Mouse (Mus musculus) embryonic facial prominence, embryonic 13.5 days (tissue): ENCODE data around the gene Pabpc1l. TPM values are rescaled to one million over a fixed set of nuclear protein-coding genes. Genes with fewer than 3 reads are reported as not detected.

Source experiments
- ATAC-seq: fragments of 200-750 bp; cut with Nextera tagmentation; 2 replicates; pipeline ENCODE4 v1.8.0; 2017; ENCODE audit warnings: low read depth; ENCODE audit not compliant: insufficient number of reproducible peaks, insufficient read depth, low FRiP score, low TSS enrichment
- H3K27ac ChIP-seq: fragments of 300-500 bp; sonication (generic); 2 replicates; pipeline ENCODE4 v1.5.1; 2015; ENCODE audit warnings: moderate library complexity, mild to moderate bottlenecking, inconsistent platforms
- H3K27me3 ChIP-seq: fragments of 300-500 bp; sonication (generic); 2 replicates; pipeline ENCODE4 v1.6.1; 2015; ENCODE audit warnings: mild to moderate bottlenecking, inconsistent platforms
- H3K36me3 ChIP-seq: fragments of 300-500 bp; sonication (generic); 2 replicates; pipeline ENCODE4 v1.6.1; 2015; ENCODE audit warnings: mild to moderate bottlenecking, inconsistent platforms
- H3K4me1 ChIP-seq: fragments of 300-500 bp; sonication (generic); 2 replicates; pipeline ENCODE4 v1.6.1; 2015; ENCODE audit warnings: inconsistent platforms
- H3K4me2 ChIP-seq: fragments of 300-500 bp; sonication (generic); 2 replicates; pipeline ENCODE4 v1.6.1; 2015; ENCODE audit warnings: moderate library complexity, mild to moderate bottlenecking, inconsistent platforms
- H3K4me3 ChIP-seq: fragments of 300-500 bp; sonication (generic); 2 replicates; pipeline ENCODE4 v1.5.1; 2015; ENCODE audit warnings: mild to moderate bottlenecking, inconsistent platforms
- H3K9ac ChIP-seq: fragments of 300-500 bp; sonication (generic); 2 replicates; pipeline ENCODE4 v1.6.1; 2015; ENCODE audit warnings: mild to moderate bottlenecking, inconsistent platforms
- H3K9me3 ChIP-seq: fragments of 300-500 bp; sonication (generic); 2 replicates; pipeline ENCODE4 v1.6.1; 2016; ENCODE audit warnings: inconsistent platforms
- WGBS: fragments of 180-500 bp; shearing (Covaris S2); methylation state at CpG from one replicate; pipeline ENCODE4 v1.1.7; 2015; ENCODE audit warnings: mixed read lengths; 5-methylcytosine and 5-hydroxymethylcytosine counted together
- polyA plus RNA-seq: library from polyadenylated mRNA; unstranded; fragments of >200 nt; fragmentation: Nextera tagmentation; extraction: Ambion mirVana; gene quantifications from 2 replicates; pipeline ENCODE4 v1.2.1, GENCODE M21; 2015

The Pabpc1l gene
- polyA plus RNA-seq, 1 experiment from 2014 or later = 1.6 TPM

DNA sequence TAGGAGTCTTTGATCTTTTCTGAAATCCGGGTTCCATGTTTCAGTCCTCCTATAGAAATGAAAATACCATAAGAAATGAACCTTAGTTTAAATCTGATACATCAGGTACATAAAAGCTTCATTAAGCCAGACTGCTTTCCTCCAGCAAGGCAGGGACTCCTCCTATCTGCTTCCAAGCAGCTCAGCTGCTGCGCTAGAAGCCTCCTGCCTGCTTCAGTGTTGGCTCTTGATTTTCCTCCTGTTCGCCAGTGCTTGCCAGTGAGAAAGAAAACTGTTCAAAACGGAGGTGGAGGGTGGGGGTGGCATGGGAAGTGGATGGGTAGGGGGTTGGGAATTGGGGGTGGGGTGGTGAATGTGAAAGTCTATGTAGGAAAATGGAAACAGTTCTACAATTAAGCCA lies 64.3 kb downstream of the Pabpc1l start:
- H3K9ac ChIP-seq = no peak overlapping the region
- no peaks in the 10 kb centered on the region for H3K27me3 ChIP-seq
- H3K27ac ChIP-seq = no peak overlapping the region
- H3K9me3 ChIP-seq = no peaks in the 10 kb centered on the region
- H3K36me3 ChIP-seq = peaks cover 60% of the 10 kb centered on the region
- H3K4me3 ChIP-seq = no peak overlapping the region
- no peaks in the 10 kb centered on the region for H3K4me1 ChIP-seq
- H3K4me2 ChIP-seq = no peak overlapping the region
- ATAC-seq = no peak
- WGBS = 87% methylated on average over 4 of the region's 4 CpGs

DNA sequence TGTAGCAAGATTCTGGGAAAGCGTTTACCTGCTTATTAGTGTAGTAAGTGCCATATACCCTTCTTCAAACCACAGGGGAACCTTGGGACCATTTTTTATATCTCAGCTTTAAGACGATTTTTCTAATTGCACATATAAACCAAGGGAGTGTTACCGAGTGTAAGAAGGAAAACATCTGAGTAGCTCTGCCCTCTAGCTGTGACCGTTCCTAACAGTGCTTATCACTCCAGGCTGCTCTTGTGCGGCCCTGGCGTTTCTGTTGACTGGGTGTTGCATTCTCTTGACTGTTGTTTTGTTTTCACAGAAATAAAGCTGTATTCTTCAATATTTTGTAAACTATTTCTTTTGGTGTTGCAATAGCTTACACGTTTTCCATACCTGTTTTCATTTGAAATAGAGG lies 68.9 kb downstream of the Pabpc1l start:
- Histone ChIP-seq H3K9me3 (no peaks in the 10 kb centered on the region), H3K27me3 (no peaks in the 10 kb centered on the region), H3K4me3 (no peak overlapping the region), H3K9ac (no peak overlapping the region), H3K27ac (no peak overlapping the region), H3K4me2 (no peak overlapping the region), H3K4me1 (no peaks in the 10 kb centered on the region), H3K36me3 (peaks cover 48% of the 10 kb centered on the region)
- WGBS = 82% methylated on average over 7 of the region's 7 CpGs
- ATAC-seq = no peak

DNA sequence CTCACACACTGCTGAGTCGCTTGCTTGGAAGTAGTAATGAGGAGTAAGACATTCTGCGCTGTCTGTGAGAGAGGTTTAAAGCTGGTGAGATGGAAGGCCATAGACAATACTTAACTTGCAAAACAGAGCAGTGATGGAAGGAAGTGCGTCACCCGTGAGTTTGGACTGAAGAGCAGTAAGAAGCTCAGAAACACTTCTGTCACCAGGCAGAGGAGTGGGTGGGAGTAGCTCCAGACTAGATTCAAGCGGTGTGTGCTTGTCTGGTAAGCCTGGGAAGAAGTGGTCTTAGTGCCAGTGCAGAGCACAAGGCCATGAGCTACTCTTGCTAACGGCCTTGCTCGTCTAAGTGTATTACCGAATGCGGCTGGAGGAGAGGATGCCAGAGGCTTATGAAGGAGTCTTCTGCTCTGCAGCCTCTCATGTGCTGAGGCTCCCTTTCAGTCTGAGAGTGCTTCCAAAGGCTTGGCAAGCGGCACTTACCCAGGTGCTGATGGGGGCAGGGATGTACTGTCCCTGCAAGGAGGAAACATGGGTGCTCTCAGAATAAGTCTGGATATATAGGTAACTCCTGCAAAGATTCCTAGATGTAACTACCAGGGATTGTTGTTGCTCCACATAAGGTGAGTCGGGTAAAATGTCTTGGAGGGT lies 73.5 kb downstream of the Pabpc1l start:
- H3K9ac ChIP-seq = no peak overlapping the region
- no peaks in the 10 kb centered on the region for H3K9me3 ChIP-seq
- no peak overlapping the region for H3K27ac ChIP-seq
- no peak overlapping the region for H3K4me2 ChIP-seq
- peaks cover 64% of the 10 kb centered on the region for H3K36me3 ChIP-seq
- no peak overlapping the region for H3K4me3 ChIP-seq
- 93% methylated on average over 11 of the region's 11 CpGs for WGBS
- no peaks in the 10 kb centered on the region for H3K27me3 ChIP-seq
- no peak for ATAC-seq
- no peaks in the 10 kb centered on the region for H3K4me1 ChIP-seq

Other genes with a start within 250 kb of the Pabpc1l start
- 0.24 and 0.34 TPM in 2 replicates for gene Ccn5, start 204.6 kb upstream of the Pabpc1l start, polyA plus RNA-seq
- not detected in 2 replicates for gene Kcnk15, start 171.8 kb upstream of the Pabpc1l start, polyA plus RNA-seq
- gene Rims4, start 106.8 kb upstream of the Pabpc1l start, polyA plus RNA-seq = 0.22 and 0.30 TPM in 2 replicates
- gene Ywhab, start 30.5 kb upstream of the Pabpc1l start, polyA plus RNA-seq = 311 and 329 TPM in 2 replicates
- 19.0 and 19.8 TPM in 2 replicates for gene Stk4, start 44.9 kb downstream of the Pabpc1l start, polyA plus RNA-seq
- 59.1 and 59.3 TPM in 2 replicates for gene Tomm34, start 45.7 kb downstream of the Pabpc1l start, polyA plus RNA-seq
- gene Kcns1, start 145.7 kb downstream of the Pabpc1l start, polyA plus RNA-seq = 0.80 and 1.2 TPM in 2 replicates
- gene Wfdc5, start 157.3 kb downstream of the Pabpc1l start, polyA plus RNA-seq = not detected in 2 replicates
- not detected in 2 replicates for gene Wfdc12, start 165.2 kb downstream of the Pabpc1l start, polyA plus RNA-seq
- not detected in 2 replicates for gene Wfdc15a, start 174.7 kb downstream of the Pabpc1l start, polyA plus RNA-seq
- gene Wfdc15b, start 196.2 kb downstream of the Pabpc1l start, polyA plus RNA-seq = not detected in 2 replicates
- not detected in 2 replicates for gene Svs2, start 213.0 kb downstream of the Pabpc1l start, polyA plus RNA-seq
- gene Svs3b, start 231.2 kb downstream of the Pabpc1l start, polyA plus RNA-seq = not detected in 2 replicates